Mouse (Mus musculus) cerebellum, adult (tissue): ENCODE measurements around the gene Cd19.

ENCODE experiments used
- ATAC-seq: cut with Nextera tagmentation; 2 replicates; pipeline ENCODE4 v1.9.2; 2017; ENCODE audit warnings: mild to moderate bottlenecking, moderate library complexity, mixed read lengths; ENCODE audit not compliant: insufficient number of reproducible peaks, low FRiP score, low TSS enrichment

The Cd19 gene

GRCm38 (mm10) chr7:126414725-126415124 lies at the start of gene Cd19:
TSS of gene Cd19 (minus strand) at chr7:126414889.
- no peak for ATAC-seq

- no peak for ATAC-seq
Observed at GRCm38 (mm10) chr7:126464121-126464520, 49.4 kb upstream of the Cd19 start.

GRCm38 (mm10) chr7:126463547-126463946 lies 48.9 kb upstream of the Cd19 start:
- ATAC-seq = no peak

DNA sequence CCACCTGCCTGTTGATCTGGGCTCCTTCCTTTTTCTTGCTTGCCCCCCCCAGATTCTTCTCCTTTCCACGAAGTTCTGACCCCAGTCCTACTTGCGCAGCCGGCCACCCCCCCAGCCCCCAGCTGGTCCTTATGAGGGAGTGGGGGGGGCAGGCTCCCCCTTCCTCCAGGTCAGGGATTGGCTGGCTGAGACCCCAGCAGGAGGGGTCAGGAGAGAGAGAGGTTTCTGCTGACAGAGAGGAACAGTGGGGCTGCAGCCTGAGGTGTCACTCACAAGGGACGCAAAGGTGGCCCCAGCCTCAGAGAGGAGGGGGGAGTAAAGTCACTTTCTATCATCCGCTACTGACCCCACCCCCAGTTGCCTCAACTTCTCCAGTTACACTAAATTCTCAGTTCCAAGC lies 48.3 kb upstream of the Cd19 start, which contains the start of gene Atp2a1:
Gene Atp2a1, minus strand, starts transcription at position 105 of the 400 bp plus-strand sequence.
- ATAC-seq = no peak

DNA sequence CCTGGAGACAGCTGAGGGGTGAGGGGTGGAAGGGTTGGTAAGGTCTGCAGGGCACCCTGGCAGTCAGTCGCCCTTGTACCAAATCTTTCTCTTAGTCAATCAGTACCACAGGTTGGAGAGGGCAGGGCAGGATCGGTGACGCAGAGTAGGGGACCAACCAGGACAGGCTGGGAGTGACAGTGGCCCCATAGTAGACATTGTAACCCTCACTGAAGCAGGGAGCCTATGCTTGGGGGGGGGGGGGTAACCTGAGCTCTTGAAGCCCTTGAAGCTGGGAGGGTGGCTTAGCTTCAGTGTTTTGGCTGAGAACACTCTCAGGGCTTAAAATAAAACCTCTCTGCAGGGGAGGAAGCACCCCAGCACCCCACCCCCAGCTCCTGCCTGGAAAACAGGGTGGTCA lies 46.9 kb upstream of the Cd19 start:
- ATAC-seq = no peak

DNA sequence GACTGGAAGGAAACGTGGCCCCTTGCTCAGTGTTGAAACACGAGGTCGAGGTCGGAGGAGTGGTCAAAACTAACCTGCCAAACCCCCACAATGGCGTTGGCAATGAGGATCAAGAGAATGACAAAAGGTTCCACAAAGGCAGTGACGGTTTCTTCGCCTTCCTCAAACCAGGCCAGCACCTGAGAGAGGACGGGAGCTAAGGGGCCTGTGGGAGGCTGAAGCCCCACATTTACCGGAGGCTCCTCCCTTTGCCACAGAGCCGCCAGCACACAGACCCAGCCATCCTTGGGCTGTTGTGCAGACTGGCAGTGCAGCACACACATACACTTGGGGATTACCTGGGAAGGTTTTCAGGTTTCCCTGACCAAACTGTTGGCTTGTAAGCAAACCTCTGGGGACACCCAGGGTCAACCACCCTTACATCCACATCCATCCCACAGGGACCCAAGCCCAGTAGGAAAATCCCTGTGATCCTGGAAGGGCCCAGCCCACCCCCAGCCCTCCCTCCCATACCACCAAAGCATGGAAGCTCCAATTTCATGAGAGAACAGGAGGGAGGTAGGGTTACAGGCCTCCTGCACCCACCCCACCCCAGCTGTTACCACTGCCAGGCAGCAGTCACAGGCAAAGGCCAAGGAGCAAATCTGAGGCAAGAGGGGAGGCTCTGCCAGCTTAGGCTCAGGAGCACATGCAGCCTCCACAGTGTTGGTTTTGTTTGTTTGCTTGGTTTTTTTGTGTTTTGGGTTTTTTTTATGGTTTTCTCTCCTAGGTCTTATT lies 46.1 kb upstream of the Cd19 start:
- no peak for ATAC-seq

GRCm38 (mm10) chr7:126458844-126459618 lies 44.3 kb upstream of the Cd19 start:
- no peak for ATAC-seq

DNA sequence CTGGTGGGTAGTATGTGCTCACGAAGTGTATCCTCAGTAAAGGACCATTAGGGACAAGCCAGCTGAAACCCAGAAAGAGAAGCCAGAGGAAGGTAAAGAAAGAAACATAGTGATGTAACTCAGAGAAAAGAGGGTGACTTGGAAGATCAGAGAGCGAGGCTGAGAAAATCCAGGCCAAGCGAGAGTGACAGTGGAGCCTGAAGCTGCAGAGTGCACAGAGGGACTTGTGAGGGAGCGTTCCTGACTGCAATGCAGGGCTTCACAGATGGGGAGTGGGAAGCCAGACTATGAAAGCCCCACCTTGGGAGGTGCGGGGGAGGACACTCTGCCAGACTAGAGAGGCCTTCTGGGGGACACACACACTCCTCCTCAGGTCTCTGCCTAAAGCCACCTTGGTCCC lies 43.5 kb upstream of the Cd19 start:
- ATAC-seq = no peak

GRCm38 (mm10) chr7:126456382-126457266 lies 41.9 kb upstream of the Cd19 start:
- ATAC-seq = no peak

GRCm38 (mm10) chr7:126455242-126455641 lies 40.6 kb upstream of the Cd19 start:
- no peak for ATAC-seq

DNA sequence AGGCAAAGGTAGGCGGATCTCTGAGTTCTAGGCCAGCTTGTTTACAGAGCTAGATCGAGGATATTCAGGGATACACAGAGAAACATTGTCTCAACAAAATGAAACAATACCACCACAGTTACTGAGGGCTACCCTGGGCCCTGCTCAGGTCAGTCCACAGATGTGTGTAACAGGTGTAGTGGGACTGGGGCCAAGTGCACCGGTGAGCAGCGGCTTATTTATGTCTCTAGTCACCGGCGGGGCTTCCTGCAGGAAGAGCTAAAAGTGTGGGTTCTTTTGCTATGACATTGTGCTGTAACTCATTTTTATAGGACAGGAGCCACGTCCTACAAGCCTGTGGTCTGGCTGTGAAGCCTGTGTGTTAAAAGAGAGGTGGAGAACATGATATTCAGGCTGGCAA lies 39.2 kb upstream of the Cd19 start:
- no peak for ATAC-seq

DNA sequence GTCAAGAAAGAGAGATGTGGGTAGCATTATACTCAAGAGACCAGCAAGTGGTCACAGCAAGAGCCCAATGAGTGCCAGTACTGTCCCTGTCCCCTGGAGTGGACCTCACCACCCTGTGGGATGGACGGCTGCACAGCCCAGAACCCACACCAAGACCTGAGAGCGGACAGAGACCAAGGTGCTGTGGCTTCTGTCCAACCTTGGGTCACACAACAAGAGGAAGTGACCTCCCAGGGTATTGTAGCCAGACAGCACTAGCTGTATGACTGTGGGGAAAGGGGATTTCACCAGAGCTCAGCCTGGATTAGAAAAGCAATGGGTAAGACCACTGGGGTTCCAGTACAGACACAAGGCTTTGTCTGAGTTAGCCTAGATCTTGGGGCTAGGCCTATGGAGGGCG lies 37.6 kb upstream of the Cd19 start:
- ATAC-seq = no peak

- ATAC-seq = no peak
Observed at GRCm38 (mm10) chr7:126450641-126451040, 36.0 kb upstream of the Cd19 start.

DNA sequence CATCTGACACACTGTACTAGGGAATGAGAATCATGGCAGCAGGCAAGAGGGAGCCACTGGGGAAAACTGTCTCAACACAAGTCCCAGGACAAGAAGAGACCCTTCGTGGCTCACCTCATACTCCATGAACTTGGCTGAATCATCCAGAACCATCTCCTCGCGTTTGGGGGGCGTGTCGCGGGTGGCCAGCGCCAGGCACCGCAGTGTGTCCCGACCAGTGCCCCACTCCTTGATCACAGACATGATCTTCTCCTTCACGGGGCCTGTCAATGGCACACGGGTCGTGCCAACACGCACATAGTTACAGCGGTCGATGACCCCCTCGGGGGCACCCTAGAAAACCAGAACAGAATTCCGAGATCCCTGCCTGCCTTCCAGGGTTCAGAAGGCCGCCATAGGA lies 35.3 kb upstream of the Cd19 start:
- ATAC-seq = no peak

DNA sequence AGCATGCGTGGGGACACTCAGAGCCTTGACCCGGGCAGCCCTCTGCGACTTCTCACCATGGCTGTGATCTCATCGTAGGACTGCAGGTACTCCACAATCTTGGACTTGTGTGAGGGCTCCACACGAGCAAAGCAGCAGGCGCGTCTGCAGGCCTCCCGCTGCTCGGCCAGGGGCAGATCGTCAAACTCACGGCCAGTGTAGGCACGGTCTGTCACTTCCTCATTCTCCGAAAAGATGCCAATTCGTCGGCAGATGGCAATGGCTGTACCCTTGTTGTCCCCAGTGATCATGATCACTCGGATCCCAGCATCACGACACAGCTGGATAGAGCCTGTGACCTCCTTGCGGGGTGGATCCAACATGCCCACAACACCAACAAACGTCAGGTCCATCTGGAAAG lies 33.8 kb upstream of the Cd19 start:
- no peak for ATAC-seq

DNA sequence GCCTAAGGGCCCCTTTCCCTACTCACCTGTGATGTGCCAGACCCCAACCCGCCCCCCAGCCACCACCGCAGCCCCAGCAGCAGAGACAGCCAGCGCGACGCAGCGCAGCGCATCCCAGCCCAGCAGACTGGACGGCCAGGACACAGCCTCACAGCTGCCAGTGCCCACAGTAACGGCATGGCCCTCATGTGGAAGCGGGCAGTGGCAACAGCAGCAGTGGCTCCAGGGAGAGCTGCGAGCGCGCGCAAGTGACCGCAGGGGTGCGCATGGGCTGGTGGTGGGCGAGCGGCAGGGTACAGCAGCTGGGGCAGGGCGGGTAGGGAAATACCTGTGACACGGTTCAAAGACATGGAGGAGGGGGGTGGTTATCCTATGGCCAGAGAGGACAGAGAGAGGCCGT lies 31.5 kb upstream of the Cd19 start:
- ATAC-seq = no peak

DNA sequence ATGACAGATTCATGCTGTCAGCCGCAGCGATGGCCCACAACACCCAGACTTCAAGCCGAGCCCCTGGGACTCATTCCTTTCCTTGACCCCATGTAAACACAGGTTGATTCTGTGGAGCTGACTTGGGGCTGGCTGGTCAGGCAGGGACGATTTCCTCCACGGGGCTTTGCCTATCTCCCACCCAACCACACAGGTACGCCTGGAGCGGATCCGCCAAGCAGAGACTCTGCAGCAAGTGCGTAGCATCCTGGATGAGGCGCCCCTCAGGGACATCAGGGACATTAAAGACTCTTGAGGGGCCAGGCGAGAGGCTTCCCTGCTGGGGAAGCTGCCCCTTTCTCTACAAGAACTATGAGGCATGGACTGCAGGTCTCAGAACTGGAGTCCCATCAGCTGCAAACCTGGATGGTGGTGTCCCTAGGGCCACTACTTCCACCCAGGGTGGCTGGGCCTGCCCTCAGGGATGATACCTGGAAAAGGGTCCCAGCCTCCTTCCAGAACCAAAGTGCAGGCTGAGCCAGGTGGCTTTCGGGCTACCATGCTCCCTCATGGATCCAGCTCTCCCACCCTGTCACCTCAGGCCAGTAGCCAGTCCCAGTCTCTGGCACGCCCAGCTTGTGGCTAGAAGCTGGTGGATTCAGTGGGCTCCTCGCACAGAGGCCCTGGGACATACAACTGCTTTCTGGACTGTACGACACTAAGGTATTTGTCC lies 30.6 kb upstream of the Cd19 start:
- ATAC-seq = no peak

GRCm38 (mm10) chr7:126444536-126444935 lies 29.8 kb upstream of the Cd19 start:
- no peak for ATAC-seq

DNA sequence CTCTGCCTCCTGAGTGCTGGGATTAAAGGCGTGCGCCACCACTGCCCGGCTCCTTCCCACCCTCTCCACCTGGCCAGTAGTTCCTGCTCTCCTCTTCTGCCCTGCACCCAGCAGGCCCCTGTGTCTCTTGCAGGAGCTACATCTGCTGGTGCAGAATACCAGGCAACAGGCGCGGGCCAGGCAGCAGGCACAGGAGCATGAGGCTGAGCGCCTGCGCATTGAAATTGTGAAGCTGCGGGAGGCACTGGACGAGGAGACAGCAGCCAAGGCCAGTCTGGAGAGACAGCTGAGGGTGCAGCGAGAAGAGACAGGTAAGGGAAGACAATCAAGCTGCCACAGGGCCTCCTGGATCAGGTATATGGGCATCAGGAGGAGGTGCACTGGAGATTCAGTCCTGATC lies 29.3 kb upstream of the Cd19 start:
- no peak for ATAC-seq

- ATAC-seq = no peak
Observed at GRCm38 (mm10) chr7:126440134-126440533, 25.4 kb upstream of the Cd19 start.
